Mouse (Mus musculus) CH12.LX (cell line): ENCODE data around the gene Ano10. TPM values are rescaled to one million over a fixed set of nuclear protein-coding genes. Genes with fewer than 3 reads are reported as not detected.

Experiments used
- DNase-seq: peaks from one replicate; pipeline ENCODE4 v3.0.0-alpha.2; 2013; ENCODE audit errors: extremely low read depth
- H3K27ac ChIP-seq: 2 replicates; pipeline ENCODE4 v1.5.1; 2012; ENCODE audit warnings: low read depth, mild to moderate bottlenecking, control low read depth, moderate library complexity; ENCODE audit not compliant: insufficient read depth
- H3K27me3 ChIP-seq: replicated peaks from 2 replicates; pipeline ENCODE3; 2012; ENCODE audit warnings: inconsistent platforms
- H3K36me3 ChIP-seq, 2 experiments: replicated peaks in 1 of 2; 2 replicates each; pipeline versions ENCODE3 to v1.6.1; 2012; ENCODE audit warnings: inconsistent platforms in 1 of 2, low read length in 1 of 2, mild to moderate bottlenecking in 1 of 2, mixed read lengths in 1 of 2, moderate library complexity in 1 of 2; ENCODE audit not compliant: control insufficient read depth in 1 of 2, insufficient read depth in 1 of 2
- H3K4me1 ChIP-seq, 2 experiments: 2 replicates each; pipeline ENCODE4 v1.6.1; 2012; ENCODE audit warnings: inconsistent platforms in 1 of 2, moderate library complexity in 1 of 2; ENCODE audit not compliant: insufficient read depth in 2 of 2, control insufficient read depth in 1 of 2
- H3K4me2 ChIP-seq: 2 replicates; pipeline ENCODE4 v1.6.1; 2012; ENCODE audit warnings: low read depth, mild to moderate bottlenecking, control low read depth; ENCODE audit not compliant: poor library complexity, insufficient read depth, severe bottlenecking
- H3K4me3 ChIP-seq, 3 experiments: fragments of 150-350 bp in 1 of 3; sonication (generic) in 1 of 3; replicated peaks in 1 of 3; 2 replicates each; pipeline versions ENCODE3 to v1.5.1; 2011 to 2012; ENCODE audit warnings: low read depth in 2 of 3, low read length in 2 of 3, mild to moderate bottlenecking in 2 of 3, moderate library complexity in 2 of 3, control low read depth in 1 of 3, improper control_type of control experiment in 1 of 3, inconsistent platforms in 1 of 3, mixed read lengths in 1 of 3; ENCODE audit not compliant: poor library complexity in 1 of 3
- H3K79me2 ChIP-seq: replicated peaks from 2 replicates; pipeline ENCODE4 v1.6.1; 2012; ENCODE audit warnings: mild to moderate bottlenecking, moderate library complexity; ENCODE audit not compliant: control insufficient read depth, poor library complexity, insufficient read depth, severe bottlenecking; ENCODE audit errors: extremely low read depth
- H3K9ac ChIP-seq: 2 replicates; pipeline ENCODE4 v1.6.1; 2012; ENCODE audit warnings: low read depth, mild to moderate bottlenecking, control low read depth, moderate library complexity; ENCODE audit not compliant: insufficient read depth
- H3K9me3 ChIP-seq: replicated peaks from 2 replicates; pipeline ENCODE3; 2012; ENCODE audit warnings: low read length, inconsistent platforms, mixed read lengths
- BHLHE40 ChIP-seq: IDR thresholded peaks from 2 replicates; pipeline ENCODE4 v1.6.1; 2011; ENCODE audit warnings: mild to moderate bottlenecking, low read depth, low read length, improper control_type of control experiment
- CHD1 ChIP-seq: IDR thresholded peaks from 2 replicates; pipeline ENCODE4 v1.6.1; 2012; ENCODE audit warnings: low read depth, low read length, improper control_type of control experiment, inconsistent platforms
- CHD2 ChIP-seq: IDR thresholded peaks from 2 replicates; pipeline ENCODE4 v1.6.1; 2011; ENCODE audit warnings: low read length, improper control_type of control experiment
- CTCF ChIP-seq, 2 experiments: IDR thresholded peaks in 1 of 2; conservative IDR thresholded peaks in 1 of 2; 2 replicates each; pipeline ENCODE4 v1.5.1; 2011 to 2012; ENCODE audit warnings: low read depth in 2 of 2, low read length in 2 of 2, improper control_type of control experiment in 1 of 2, inconsistent platforms in 1 of 2, mild to moderate bottlenecking in 1 of 2, moderate library complexity in 1 of 2
- ELF1 ChIP-seq: IDR thresholded peaks from 2 replicates; pipeline ENCODE4 v1.6.1; 2014; ENCODE audit warnings: low read depth, mild to moderate bottlenecking, inconsistent platforms, low read length, improper control_type of control experiment
- ETS1 ChIP-seq: conservative IDR thresholded peaks from 2 replicates; pipeline ENCODE4 v1.6.1; 2012; ENCODE audit warnings: low read depth, mild to moderate bottlenecking, inconsistent platforms, low read length, improper control_type of control experiment, moderate library complexity
- IRF4 ChIP-seq: IDR thresholded peaks from 2 replicates; pipeline ENCODE4 v1.6.1; 2014; ENCODE audit warnings: low read depth, mild to moderate bottlenecking, inconsistent platforms, low read length, improper control_type of control experiment
- JUN ChIP-seq: IDR thresholded peaks from 2 replicates; pipeline ENCODE4 v1.6.1; 2011; ENCODE audit warnings: low read depth, mild to moderate bottlenecking, low read length, improper control_type of control experiment, moderate library complexity; ENCODE audit not compliant: insufficient read depth
- MAZ ChIP-seq: IDR thresholded peaks from 2 replicates; pipeline ENCODE4 v1.6.1; 2012; ENCODE audit warnings: low read depth, mild to moderate bottlenecking, inconsistent platforms, low read length, improper control_type of control experiment, moderate library complexity
- MXI1 ChIP-seq: IDR thresholded peaks from 2 replicates; pipeline ENCODE4 v1.6.1; 2011; ENCODE audit warnings: mild to moderate bottlenecking, low read depth, low read length, improper control_type of control experiment
- MYC ChIP-seq: IDR thresholded peaks from 2 replicates; pipeline ENCODE4 v1.6.1; 2011; ENCODE audit warnings: low read depth, mild to moderate bottlenecking, improper control_type of control experiment, low read length
- POLR2A ChIP-seq: IDR thresholded peaks from 2 replicates; pipeline ENCODE4 v1.6.1; 2011; ENCODE audit warnings: low read depth, mild to moderate bottlenecking, improper control_type of control experiment, low read length
- SIN3A ChIP-seq: IDR thresholded peaks from 2 replicates; pipeline ENCODE4 v1.6.1; 2012; ENCODE audit warnings: low read length, improper control_type of control experiment, inconsistent platforms
- TBP ChIP-seq: conservative IDR thresholded peaks from 2 replicates; pipeline ENCODE4 v1.6.1; 2011; ENCODE audit warnings: low read depth, low read length, improper control_type of control experiment
- TCF12 ChIP-seq: IDR thresholded peaks from 2 replicates; pipeline ENCODE4 v1.6.1; 2014; ENCODE audit warnings: low read depth, mild to moderate bottlenecking, inconsistent platforms, low read length, improper control_type of control experiment
- UBTF ChIP-seq: IDR thresholded peaks from 2 replicates; pipeline ENCODE4 v1.6.1; 2012; ENCODE audit warnings: low read depth, mild to moderate bottlenecking, inconsistent platforms, low read length, improper control_type of control experiment, moderate library complexity
- USF1 ChIP-seq: IDR thresholded peaks from 2 replicates; pipeline ENCODE4 v1.6.1; 2014; ENCODE audit warnings: low read depth, mild to moderate bottlenecking, inconsistent platforms, low read length, improper control_type of control experiment
- ZMIZ1 ChIP-seq: IDR thresholded peaks from 2 replicates; pipeline ENCODE4 v1.6.1; 2012; ENCODE audit warnings: low read depth, mild to moderate bottlenecking, inconsistent platforms, low read length, improper control_type of control experiment
- dilution Hi-C: fragments of 300-500 bp; cut with MboI; formaldehyde crosslinking; loops from 2 replicates; pipeline ENCODE4 v1.14.3; 2020; ENCODE audit warnings: low sequenced_read_pairs; ENCODE audit not compliant: extremely low pct_unique_long_range_greater_than_20kb, extremely low pct_ligation_motif_present
- in situ Hi-C: fragments of 300-500 bp; cut with MboI; formaldehyde crosslinking; loops from 3 replicates; pipeline ENCODE4 v1.14.3; 2019; ENCODE audit warnings: low sequenced_read_pairs, low pct_ligation_motif_present, low pct_unique_long_range_greater_than_20kb, mixed read lengths
- polyA plus RNA-seq: library from polyadenylated mRNA; unstranded; fragments of >175 nt; gene quantifications from 2 replicates; pipeline ENCODE4 v1.2.1, GENCODE M21; 2012; ENCODE audit warnings: low read depth; ENCODE audit not compliant: insufficient read length
- total RNA-seq, 2 experiments: library from RNA; depleted of rRNA; stranded (reverse); fragments of 300-350 nt in 1 of 2; fragments of >200 nt in 1 of 2; gene quantifications; 2 replicates each; pipeline ENCODE4 v1.2.3; 2012 to 2014

The Ano10 gene
- total and polyA plus RNA-seq, 3 experiments: 9.5 to 23.9 (median 12.2) TPM

DNA sequence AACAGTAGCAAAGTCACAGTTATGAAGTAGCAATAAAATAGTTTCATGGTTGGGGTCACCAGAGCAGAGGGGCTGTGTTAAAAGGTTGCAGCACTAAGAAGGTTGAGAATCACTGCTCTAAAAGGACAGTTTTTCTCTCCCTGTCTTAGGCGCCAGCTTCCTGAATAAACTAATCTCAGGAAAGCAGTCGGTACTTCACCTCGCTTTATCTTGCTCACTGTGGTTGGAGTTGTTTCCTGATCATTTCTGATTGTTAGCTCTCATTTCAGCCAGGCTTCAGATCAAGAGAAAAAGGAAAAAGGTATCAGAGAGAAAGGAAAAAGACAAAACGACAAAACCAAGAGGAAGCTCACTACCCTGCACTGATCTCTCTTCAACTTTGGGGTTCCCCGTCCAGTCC, 1.9 kb upstream of the Ano10 start:
- no peak for TF ChIP-seq SIN3A
- TF ChIP-seq ETS1: no peak
- no peak for TF ChIP-seq IRF4
- TF ChIP-seq, all 38 proteins: peak for 0
- no peaks in the 10 kb centered on the region for H3K36me3 ChIP-seq
- dilution Hi-C loops (no loop called here), in situ Hi-C loops (no loop called here)
- H3K9me3 ChIP-seq: no peaks in the 10 kb centered on the region
- H3K9ac ChIP-seq: no peak overlapping the region
- no peak overlapping the region for H3K4me2 ChIP-seq
- H3K79me2 ChIP-seq: 0 out of 2 replicates have a peak, but pooled peaks cover 4% of the 10 kb centered on the region
- no peak for DNase-seq
- peaks cover 7 to 19% of the 10 kb centered on the region in 2 experiments for H3K4me1 ChIP-seq
- no peak overlapping the region for H3K4me3 ChIP-seq
- H3K27me3 ChIP-seq: no peaks in the 10 kb centered on the region
- H3K27ac ChIP-seq: no peak overlapping the region

DNA sequence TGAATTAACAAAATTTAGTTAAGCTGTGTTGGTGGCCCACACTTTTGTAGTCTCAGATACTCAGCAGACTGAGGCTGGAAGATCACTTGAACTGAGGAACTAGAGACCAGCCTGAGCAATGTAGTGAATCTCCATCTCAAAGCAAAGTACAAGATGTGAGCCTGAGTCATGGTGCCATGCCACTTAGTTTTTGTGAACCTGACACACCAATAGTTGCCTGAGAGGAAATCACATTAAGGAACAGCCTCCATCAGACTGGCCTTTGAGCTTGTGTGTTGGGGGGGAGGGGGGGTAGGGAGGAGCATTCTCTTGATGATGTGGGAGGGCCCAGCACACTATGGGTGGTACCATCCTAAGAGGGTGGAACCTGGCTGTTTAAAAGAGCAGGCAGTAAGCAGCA, 1.2 kb upstream of the Ano10 start:
- Histone ChIP-seq H3K4me1 (peaks cover 7 to 19% of the 10 kb centered on the region in 2 experiments), H3K27me3 (no peaks in the 10 kb centered on the region), H3K9ac (no peak overlapping the region), H3K4me3 (no peak overlapping the region), H3K4me2 (no peak overlapping the region), H3K36me3 (no peaks in the 10 kb centered on the region), H3K27ac (no peak overlapping the region), H3K79me2 (0 out of 2 replicates have a peak, but pooled peaks cover 4% of the 10 kb centered on the region), H3K9me3 (no peaks in the 10 kb centered on the region)
- dilution Hi-C loops (no loop called here), in situ Hi-C loops (no loop called here)
- no peak for DNase-seq
- TF ChIP-seq BHLHE40 (no peak), TCF12 (no peak), MYC (no peak), MAZ (no peak), CHD1 (no peak), MXI1 (no peak), USF1 (no peak), UBTF (no peak), POLR2A (no peak), CHD2 (no peak), ELF1 (no peak), CTCF (conservative IDR thresholded peaks at IDR 0.05 in 1 of 2, IDR thresholded peaks at IDR 0.05 in 1 of 2; ENCODE audit: low read depth in 2 of 2, low read length in 2 of 2) (no peak), JUN (no peak), TBP (no peak), ZMIZ1 (no peak), ETS1 (no peak)
